Mouse (Mus musculus): ENCODE measurements around the gene Cdc42ep4.
A peak's percentile ranks its signal among the peaks of the same experiment; 100 is the strongest.

Cdc42ep4 gene

GRCm38 (mm10) chr11:113749749-113750351 lies 1.8 kb downstream of the Cdc42ep4 start:
- DNase-seq (ENCODE audit: low spot score) = peak; percentile 69

DNA sequence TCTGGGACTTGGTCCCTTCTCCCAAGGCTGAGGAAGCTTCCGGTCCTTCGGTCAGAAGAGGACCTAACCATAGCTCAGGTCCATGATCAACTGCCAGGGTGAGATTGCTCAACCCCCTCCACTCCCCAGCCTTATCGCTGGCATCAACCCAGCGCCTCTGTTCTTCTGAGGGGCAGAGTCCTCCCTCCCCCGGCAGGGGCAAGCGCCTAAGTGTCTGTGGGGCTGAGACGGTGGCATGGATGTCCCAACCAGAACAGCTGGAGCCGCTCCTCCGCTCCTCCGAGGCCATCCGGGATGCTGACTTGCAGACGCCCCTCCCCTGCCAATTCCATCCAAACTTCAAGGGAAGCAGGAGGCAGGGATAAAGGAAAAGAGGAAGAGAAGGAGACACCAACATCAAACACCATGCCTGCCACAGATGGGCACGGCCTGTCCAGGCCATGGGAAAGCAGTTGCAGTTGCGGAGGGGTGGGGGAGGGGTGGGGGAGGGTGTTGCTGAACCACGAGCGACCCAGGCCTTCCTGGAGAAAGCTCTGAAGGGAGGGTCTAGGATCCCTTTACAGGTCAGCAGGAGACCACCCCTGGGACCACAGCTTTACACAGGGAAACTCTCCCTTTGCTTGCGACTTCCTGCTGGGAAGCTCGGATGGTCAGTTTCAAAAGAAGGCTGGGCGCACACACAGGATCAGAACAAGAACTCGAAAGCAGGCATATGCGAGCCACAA lies 2.7 kb downstream of the Cdc42ep4 start:
- DNase-seq (ENCODE audit: low spot score) = peak; percentile 58

DNA sequence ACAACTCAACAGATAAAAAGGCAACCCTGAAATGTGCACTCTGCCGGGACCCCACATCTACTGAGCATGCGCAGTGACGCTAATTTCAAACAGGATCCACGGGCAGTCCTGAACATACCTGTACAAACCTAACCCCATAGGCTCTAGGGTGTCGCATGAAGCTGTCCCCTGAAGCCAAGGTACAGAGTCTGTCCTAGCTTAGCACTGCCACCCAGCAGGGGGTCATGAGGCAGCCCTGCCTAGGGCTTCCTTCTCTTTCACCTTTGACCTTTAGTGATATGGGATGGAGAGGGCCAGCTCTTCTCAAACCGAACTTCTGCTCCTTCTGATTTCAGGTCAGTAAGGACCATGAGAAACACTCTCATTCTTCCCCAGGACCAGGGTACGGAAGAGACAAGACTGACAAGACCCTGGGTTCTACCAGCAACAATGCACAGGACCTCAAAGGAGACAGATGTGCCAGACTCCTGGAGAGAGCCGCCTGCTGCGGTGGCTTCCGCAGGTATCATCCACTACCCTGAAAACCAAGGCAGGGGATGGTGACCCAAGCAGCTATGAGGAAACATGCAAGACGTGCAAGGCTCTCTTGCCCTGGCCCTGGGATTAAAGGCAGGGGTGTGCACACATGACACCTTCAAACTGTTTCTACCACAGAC lies 3.8 kb downstream of the Cdc42ep4 start:
- no peak for DNase-seq (ENCODE audit: low spot score)

DNA sequence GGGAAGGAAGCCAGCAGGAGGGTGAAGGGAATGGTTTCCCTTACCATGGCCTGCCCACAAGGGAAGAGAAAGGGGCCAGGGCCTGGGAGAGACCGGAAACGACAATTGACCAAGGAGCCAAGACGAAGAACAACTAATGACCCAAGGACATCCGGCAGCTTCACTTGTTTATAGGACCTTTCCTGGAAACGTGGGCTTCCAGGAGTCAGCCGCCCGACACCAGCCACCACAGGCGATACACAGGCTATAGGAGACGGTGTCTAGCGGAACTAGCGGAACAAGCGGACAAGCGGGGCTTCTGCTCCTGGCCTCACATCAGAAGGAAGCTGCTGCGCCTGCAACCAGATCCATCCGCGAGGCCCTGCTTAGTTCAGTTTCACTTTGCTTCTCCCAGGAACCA lies 4.6 kb downstream of the Cdc42ep4 start:
- DNase-seq (ENCODE audit: low spot score) = peak; percentile 49

DNA sequence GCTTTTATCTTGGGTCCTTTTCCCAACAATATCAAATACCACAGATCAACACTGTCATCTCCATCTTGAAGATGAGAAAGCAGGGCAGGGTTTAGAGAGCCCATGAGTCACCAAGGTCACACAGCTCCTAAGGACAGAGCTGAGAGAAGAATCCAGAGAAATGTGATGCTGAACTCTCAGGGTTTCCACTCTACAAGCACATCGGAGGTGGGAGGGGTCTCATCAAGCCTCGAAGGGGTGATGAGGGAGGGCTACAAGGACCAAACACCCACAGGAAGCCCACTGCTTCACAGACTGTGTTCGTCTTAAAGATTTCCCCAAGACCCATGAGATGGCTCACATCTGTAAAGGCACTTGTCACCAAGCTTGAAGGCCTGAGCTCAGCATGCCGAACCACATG lies 5.7 kb downstream of the Cdc42ep4 start:
- DNase-seq (ENCODE audit: low spot score) = no peak

- DNase-seq (ENCODE audit: low spot score) = no peak
Observed at GRCm38 (mm10) chr11:113742998-113743397, 8.7 kb downstream of the Cdc42ep4 start.

- no peak for DNase-seq (ENCODE audit: low spot score)
Observed at GRCm38 (mm10) chr11:113740100-113740499, 11.6 kb downstream of the Cdc42ep4 start.

GRCm38 (mm10) chr11:113739213-113739612 lies 12.5 kb downstream of the Cdc42ep4 start:
- no peak for DNase-seq (ENCODE audit: low spot score)

DNA sequence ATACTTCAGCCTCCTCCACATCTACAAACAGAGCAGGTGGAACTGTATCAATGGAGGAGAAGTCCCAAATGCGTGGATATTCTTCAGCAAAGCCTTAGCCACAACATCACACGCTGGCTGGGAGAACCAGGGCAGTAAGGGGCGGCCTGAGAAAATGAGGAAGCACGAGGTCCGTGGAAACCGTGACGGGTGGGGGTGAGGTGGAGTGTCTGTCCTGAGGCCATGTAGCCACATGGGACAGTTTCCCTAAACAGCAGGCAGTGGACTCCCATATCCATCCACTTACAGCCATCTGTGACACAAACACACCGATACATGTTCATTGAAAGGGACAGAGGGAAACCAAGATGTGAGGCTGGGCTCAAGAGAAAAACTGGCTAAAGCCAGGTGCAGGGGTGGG lies 13.8 kb downstream of the Cdc42ep4 start:
- no peak for DNase-seq (ENCODE audit: low spot score)

- DNase-seq (ENCODE audit: low spot score) = no peak
Observed at GRCm38 (mm10) chr11:113737553-113737854, 14.2 kb downstream of the Cdc42ep4 start.

DNA sequence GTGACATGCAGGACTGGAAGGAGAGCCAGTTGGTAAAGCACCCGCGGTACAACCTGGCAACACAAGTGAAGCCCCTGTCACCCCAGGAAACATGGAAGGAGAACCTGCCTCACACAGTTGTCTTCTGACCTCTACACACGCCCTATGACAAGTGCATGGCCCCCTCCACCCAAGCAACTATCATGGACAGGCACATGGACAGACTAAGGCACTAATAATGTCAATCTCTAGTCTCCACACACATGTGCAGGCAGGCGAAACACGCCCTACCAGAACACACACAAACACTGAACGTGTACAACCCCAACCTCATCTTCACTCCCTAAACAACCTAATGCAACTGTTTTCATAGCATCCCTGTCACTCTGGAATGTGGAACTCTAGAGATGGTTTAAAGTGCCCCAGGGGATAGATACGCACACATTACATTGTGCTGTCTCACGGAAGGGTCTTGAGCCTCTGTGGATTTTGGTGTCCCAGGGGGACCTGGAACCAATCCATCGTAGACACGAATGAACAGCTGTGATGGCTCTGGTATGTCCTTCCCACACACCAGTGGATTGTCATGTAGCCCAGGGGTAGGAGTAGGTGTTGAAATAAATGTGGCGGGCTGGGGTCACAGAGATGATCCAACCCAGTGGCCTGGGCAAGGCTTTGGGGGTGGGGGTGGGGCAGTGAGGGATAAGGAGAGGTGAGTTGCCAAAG lies 14.7 kb downstream of the Cdc42ep4 start:
- no peak for DNase-seq (ENCODE audit: low spot score)

DNA sequence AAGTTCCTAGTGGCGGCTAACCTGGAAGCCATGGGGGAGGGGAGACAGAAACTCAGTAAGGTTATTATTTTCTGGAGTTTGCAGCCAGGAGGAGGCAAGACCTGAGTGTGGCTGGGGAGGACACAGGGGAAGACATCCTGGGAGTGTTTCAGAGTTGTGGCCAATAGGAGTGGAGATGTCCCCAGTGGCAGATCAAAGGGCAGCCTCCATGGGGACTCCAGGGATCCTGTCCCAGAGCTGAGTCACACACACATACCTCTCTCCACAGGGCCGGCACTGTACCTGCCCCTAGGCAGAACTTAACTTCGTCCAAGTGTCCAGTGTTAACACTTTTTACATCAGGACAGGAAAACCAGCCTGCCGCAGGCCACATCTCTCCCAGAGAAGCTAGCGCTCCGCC lies 16.5 kb downstream of the Cdc42ep4 start:
- no peak for DNase-seq (ENCODE audit: low spot score)

- peak; percentile 63 for DNase-seq (ENCODE audit: low spot score)
Observed at GRCm38 (mm10) chr11:113733631-113734364, 17.9 kb downstream of the Cdc42ep4 start.

- DNase-seq (ENCODE audit: low spot score) = no peak
Observed at GRCm38 (mm10) chr11:113731945-113732612, 19.6 kb downstream of the Cdc42ep4 start.

GRCm38 (mm10) chr11:113730879-113731278 lies 20.8 kb downstream of the Cdc42ep4 start:
- DNase-seq (ENCODE audit: low spot score) = no peak

- no peak for DNase-seq (ENCODE audit: low spot score)
Observed at GRCm38 (mm10) chr11:113729917-113730316, 21.8 kb downstream of the Cdc42ep4 start.

DNA sequence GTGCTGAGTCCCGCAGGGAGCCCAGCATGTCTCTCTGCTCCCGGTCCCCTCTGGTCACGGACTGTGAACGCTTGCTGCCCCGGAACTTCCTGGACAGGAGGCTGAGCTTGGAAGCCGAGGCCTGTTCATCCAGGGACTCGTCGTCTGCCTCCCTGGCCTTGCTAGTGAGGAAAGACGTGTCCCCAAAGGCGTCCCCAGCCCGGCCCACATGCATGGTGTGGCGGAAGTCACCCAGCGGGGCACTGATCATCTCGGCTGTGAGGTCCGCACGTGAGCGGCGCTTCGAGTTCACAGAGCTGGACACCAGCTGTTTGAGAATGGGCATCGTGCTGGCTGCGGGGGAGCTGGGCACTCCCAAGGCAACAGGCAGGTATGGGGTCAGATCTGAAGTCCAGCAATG lies 22.4 kb downstream of the Cdc42ep4 start:
- DNase-seq (ENCODE audit: low spot score) = no peak

DNA sequence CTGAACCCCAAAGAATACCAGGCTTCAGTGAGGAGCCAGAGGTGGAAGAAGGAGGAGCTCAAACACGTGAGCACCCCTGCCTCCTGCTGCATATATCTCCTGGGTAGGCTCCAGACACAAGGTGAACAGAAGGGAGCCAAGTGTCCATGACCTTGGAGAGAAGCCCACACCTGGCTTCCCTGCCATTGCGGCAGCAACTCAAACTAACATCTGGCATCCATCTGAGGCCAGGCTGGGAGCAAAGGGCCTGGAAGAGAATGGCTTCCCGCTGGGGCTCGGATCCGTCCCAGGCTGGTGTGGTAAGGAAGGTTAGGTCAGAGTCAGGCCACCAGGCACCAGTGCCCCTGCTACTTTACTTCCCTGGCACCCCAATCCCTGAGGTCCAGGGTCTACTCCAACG lies 23.7 kb downstream of the Cdc42ep4 start:
- DNase-seq (ENCODE audit: low spot score) = no peak

GRCm38 (mm10) chr11:113726994-113727888 lies 24.4 kb downstream of the Cdc42ep4 start:
- DNase-seq (ENCODE audit: low spot score) = no peak

GRCm38 (mm10) chr11:113725235-113726048 lies 26.2 kb downstream of the Cdc42ep4 start:
- DNase-seq (ENCODE audit: low spot score) = peak; percentile 68

Measured in retina, embryonic 14.5 days (tissue).